Mouse (Mus musculus) intestine, postnatal 0 days (tissue): Measurements from ENCODE around the gene 1520401A03Rik. TPM values are rescaled to one million over a fixed set of nuclear protein-coding genes. Genes with fewer than 3 reads are reported as not detected.
"Not testable (repeated sequence)": the region's sequence is repeated elsewhere in the genome, so short reads cannot be mapped to it uniquely, and the experiment has no call there.

Experiments
- ATAC-seq: fragments of 200-750 bp; cut with Nextera tagmentation; 2 replicates; pipeline ENCODE4 v1.8.0; 2017; ENCODE audit warnings: mild to moderate bottlenecking, moderate TSS enrichment, moderate library complexity
- H3K27ac ChIP-seq: fragments of 300-500 bp; sonication (generic); 2 replicates; pipeline ENCODE4 v1.5.1; 2014; ENCODE audit warnings: mild to moderate bottlenecking, low read depth, low read length, moderate library complexity
- H3K27me3 ChIP-seq: fragments of 300-500 bp; sonication (generic); replicated peaks from 2 replicates; pipeline ENCODE4 v1.6.1; 2014; ENCODE audit warnings: low read length, mixed read lengths; ENCODE audit not compliant: control insufficient read depth, insufficient read depth
- H3K36me3 ChIP-seq: fragments of 300-500 bp; sonication (generic); 2 replicates; pipeline ENCODE4 v1.6.1; 2014; ENCODE audit warnings: mild to moderate bottlenecking, moderate library complexity; ENCODE audit not compliant: control insufficient read depth, insufficient read depth
- H3K4me1 ChIP-seq: fragments of 300-500 bp; sonication (generic); replicated peaks from 2 replicates; pipeline ENCODE4 v1.6.1; 2014; ENCODE audit warnings: antibody characterized with exemption, low read length, mixed read lengths; ENCODE audit not compliant: control insufficient read depth, insufficient read depth
- H3K4me2 ChIP-seq: fragments of 300-500 bp; sonication (generic); replicated peaks from 2 replicates; pipeline ENCODE4 v1.6.1; 2014; ENCODE audit warnings: low read depth, mild to moderate bottlenecking, moderate library complexity
- H3K4me3 ChIP-seq: fragments of 300-500 bp; sonication (generic); 2 replicates; pipeline ENCODE4 v1.5.1; 2014; ENCODE audit warnings: low read depth, low read length
- H3K9ac ChIP-seq: fragments of 300-500 bp; sonication (generic); 2 replicates; pipeline ENCODE4 v1.6.1; 2014; ENCODE audit warnings: mild to moderate bottlenecking, low read depth, low read length
- H3K9me3 ChIP-seq: fragments of 300-500 bp; sonication (generic); 2 replicates; pipeline ENCODE4 v1.6.1; 2016; ENCODE audit warnings: mixed run types; ENCODE audit not compliant: control insufficient read depth
- CTCF ChIP-seq: sonication (generic); IDR thresholded peaks from 2 replicates; pipeline ENCODE4 v1.5.1; 2016; ENCODE audit warnings: low read depth, mild to moderate bottlenecking, control low read depth, antibody characterized with exemption, moderate library complexity
- WGBS: fragments of 180-500 bp; shearing (Covaris S2); extraction: QIAGEN DNeasy Blood & Tissue Kit; methylation state at CpG from one replicate; pipeline ENCODE4 v1.1.7; 2014; 5-methylcytosine and 5-hydroxymethylcytosine counted together
- polyA plus RNA-seq: library from polyadenylated mRNA; unstranded; fragments of >200 nt; fragmentation: Nextera tagmentation; extraction: Ambion mirVana; gene quantifications from 2 replicates; pipeline ENCODE4 v1.2.1, GENCODE M21; 2015

1520401A03Rik gene
- 0.05 TPM in 1 of 2 replicates, not detected in the other for polyA plus RNA-seq

DNA sequence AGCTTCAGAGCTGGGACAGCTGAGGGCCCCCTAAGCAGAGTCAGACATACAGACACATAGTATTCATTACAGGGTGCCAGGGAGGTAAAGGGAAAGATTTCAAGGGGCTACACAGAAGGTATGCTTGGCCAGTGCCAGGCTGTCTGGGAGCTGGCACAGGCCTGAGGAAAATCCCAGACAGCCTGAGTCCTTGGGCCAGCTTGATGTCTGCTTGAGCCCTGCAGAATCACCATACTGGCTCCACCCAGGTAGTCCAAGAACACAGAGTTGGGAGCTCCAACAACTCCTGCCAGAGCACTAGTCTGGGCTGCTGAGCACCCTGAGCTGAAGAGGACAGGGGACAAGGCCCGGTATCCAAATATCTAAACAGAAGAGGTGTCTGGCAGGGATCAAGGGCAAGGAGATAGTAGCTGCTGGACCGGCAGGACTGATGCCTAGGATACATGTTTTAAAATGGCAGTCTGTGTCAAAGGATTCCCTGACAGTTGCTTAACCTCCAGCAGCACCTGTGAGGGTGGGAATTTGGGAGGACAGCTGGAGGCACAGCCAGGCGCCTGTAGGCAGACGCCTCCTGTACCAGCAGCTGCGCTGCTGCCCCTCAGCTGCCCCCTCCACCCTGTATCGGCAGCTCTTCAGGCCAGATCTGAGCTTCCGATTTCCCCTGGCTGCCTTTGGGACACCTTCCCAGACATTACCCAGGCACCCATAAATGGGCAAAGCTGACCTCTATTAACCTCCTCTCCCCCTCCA, at the start of gene 1520401A03Rik:
Gene 1520401A03Rik, minus strand, starts transcription at position 408 of the 750 bp plus-strand sequence.
- H3K36me3 ChIP-seq, result no peaks in the 10 kb centered on the region
- WGBS, result 62% methylated on average over 7 of the region's 7 CpGs
- no peak within 1 kb of the TSS for H3K9ac ChIP-seq
- no peak within 1 kb of the TSS for H3K4me2 ChIP-seq
- H3K27ac ChIP-seq, result no peak within 1 kb of the TSS
- no peak for ATAC-seq
- H3K27me3 ChIP-seq, result no peaks in the 10 kb centered on the region
- H3K4me1 ChIP-seq, result no peaks in the 10 kb centered on the region
- no peaks in the 10 kb centered on the region for H3K9me3 ChIP-seq
- no peak for TF ChIP-seq CTCF
- no peak within 1 kb of the TSS for H3K4me3 ChIP-seq

DNA sequence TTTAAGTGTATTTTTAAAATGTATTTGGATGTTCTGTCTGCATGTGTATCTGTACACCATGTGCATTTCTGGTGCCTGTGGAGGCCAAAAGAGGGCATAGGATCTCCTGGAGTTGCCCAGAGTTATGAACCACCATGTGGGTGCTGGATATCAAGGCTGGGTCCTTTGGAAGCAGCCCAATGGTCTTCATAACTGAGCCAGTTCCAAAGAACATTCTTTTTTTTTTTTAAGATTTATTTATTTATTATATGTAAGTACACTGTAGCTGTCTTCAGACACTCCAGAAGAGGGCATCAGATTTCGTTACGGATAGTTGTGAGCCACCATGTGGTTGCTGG, 49.6 kb upstream of the 1520401A03Rik start:
- not testable (repeated sequence) for H3K4me1 ChIP-seq, H3K36me3 ChIP-seq, ATAC-seq, H3K9ac ChIP-seq, H3K9me3 ChIP-seq, H3K4me2 ChIP-seq, H3K4me3 ChIP-seq, H3K27me3 ChIP-seq, H3K27ac ChIP-seq
- WGBS, result 42% methylated on average over 2 of the region's 2 CpGs

DNA sequence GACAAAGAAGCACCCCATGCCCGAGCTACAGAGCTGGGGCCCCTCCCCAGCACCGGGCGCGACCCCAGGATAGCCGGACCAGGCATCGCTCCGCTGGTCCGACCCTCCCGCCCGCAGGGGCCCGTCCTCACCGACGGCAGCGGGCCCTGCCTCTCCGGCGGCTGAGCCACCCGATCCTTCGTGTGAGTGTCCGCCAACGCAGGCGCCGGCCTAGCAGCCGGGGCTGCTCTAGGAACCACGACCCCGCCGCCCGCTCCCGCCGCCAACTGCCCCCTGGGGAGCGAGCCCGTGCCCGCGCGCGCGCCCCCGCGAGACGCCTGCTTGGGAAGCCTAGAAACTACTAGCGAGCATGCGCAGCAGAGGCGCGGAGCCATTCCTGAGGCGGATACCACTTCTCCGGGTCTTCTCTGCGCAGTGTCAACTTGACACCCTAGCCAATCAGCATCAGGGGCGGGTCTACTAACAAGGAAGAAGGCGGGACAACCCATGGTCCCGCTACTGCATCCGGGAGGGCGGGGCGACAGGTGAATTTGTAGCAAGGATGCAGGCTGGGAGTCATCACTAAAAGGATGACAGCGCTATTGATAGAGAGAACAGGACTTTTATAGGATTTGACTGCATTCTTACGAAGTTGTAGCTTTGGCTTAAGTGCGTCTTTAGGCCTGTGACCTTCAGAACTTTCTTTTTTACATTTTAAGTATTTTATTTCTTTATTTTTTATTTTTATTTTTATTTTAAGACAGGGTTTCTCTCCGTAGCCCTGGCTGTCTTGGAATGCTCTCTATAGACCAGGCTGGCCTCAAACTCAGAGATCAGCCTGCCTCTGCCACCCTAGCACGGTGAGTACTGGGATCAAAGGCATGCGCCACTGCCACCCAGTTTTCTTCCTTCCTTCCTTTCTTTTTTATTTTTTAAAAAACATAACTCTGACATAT, 49.0 kb upstream of the 1520401A03Rik start, which contains the start of gene Flywch1:
Gene Flywch1, minus strand, starts transcription at position 319 of the 935 bp plus-strand sequence.
- H3K4me1 ChIP-seq, result no peaks in the 10 kb centered on the region
- 4% methylated on average over 55 of the region's 58 CpGs for WGBS
- H3K9ac ChIP-seq, result peak within 1 kb of the TSS; percentile 80
- H3K4me2 ChIP-seq, result peak within 1 kb of the TSS; percentile 90
- 0 out of 2 replicates have a peak, but pooled peaks have one; percentile 15 for TF ChIP-seq CTCF
- H3K9me3 ChIP-seq, result no peaks in the 10 kb centered on the region
- H3K27ac ChIP-seq, result peak within 1 kb of the TSS; percentile 68; the same call in 1 of the 2 replicates
- H3K4me3 ChIP-seq, result peak within 1 kb of the TSS; percentile 91
- no peaks in the 10 kb centered on the region for H3K36me3 ChIP-seq
- no peaks in the 10 kb centered on the region for H3K27me3 ChIP-seq
- peak; percentile 98 for ATAC-seq

GRCm38 (mm10) chr17:23770896-23771283, 48.3 kb upstream of the 1520401A03Rik start:
- Histone ChIP-seq H3K36me3 (no peaks in the 10 kb centered on the region), H3K9ac (peak overlapping the region; percentile 80), H3K4me1 (no peaks in the 10 kb centered on the region), H3K4me2 (peak overlapping the region; percentile 90), H3K27ac (peak overlapping the region; percentile 68; the same call in 1 of the 2 replicates), H3K4me3 (peak overlapping the region; percentile 91), H3K27me3 (no peaks in the 10 kb centered on the region), H3K9me3 (no peaks in the 10 kb centered on the region)
- no peak for ATAC-seq
- WGBS, result under 1% methylated on average over 19 of the region's 19 CpGs
- TF ChIP-seq CTCF, result no peak

GRCm38 (mm10) chr17:23770493-23770892, 47.9 kb upstream of the 1520401A03Rik start:
- H3K9ac ChIP-seq, result peak overlapping the region; percentile 80; the same call in 1 of the 2 replicates

GRCm38 (mm10) chr17:23762976-23763375, 40.4 kb upstream of the 1520401A03Rik start:
- Histone ChIP-seq H3K9me3 (no peaks in the 10 kb centered on the region), H3K4me3 (no peak overlapping the region), H3K27ac (no peak overlapping the region), H3K36me3 (peaks cover 22% of the 10 kb centered on the region), H3K4me1 (no peaks in the 10 kb centered on the region), H3K9ac (no peak overlapping the region), H3K27me3 (no peaks in the 10 kb centered on the region), H3K4me2 (no peak overlapping the region)
- no peak for TF ChIP-seq CTCF
- WGBS, result 87% methylated on average over 11 of the region's 11 CpGs
- no peak for ATAC-seq

More at GRCm38 (mm10) chr17:23770493-23770892, 47.9 kb upstream of the 1520401A03Rik start:
- WGBS, result 41% methylated on average over 2 of the region's 2 CpGs
- H3K4me1 ChIP-seq, result no peaks in the 10 kb centered on the region
- peak overlapping the region; percentile 91 for H3K4me3 ChIP-seq
- no peak for TF ChIP-seq CTCF
- H3K36me3 ChIP-seq, result no peaks in the 10 kb centered on the region
- H3K27me3 ChIP-seq, result no peaks in the 10 kb centered on the region
- ATAC-seq, result no peak
- H3K27ac ChIP-seq, result no peak overlapping the region
- peak overlapping the region; percentile 90 for H3K4me2 ChIP-seq
- H3K9me3 ChIP-seq, result no peaks in the 10 kb centered on the region
